Mouse (Mus musculus): ENCODE measurements around the gene E130208F15Rik.
A peak's percentile ranks its signal among the peaks of the same experiment; 100 is the strongest.

E130208F15Rik gene

GRCm38 (mm10) chr7:30308076-30309005, 13.2 kb upstream of the E130208F15Rik start, which contains the start of gene Alkbh6:
Gene Alkbh6 (plus strand): TSS chr7:30308717.
- peak; percentile 93 for DNase-seq

GRCm38 (mm10) chr7:30309395-30310129, 12.0 kb upstream of the E130208F15Rik start:
- no peak for DNase-seq

GRCm38 (mm10) chr7:30310136-30310535, 11.4 kb upstream of the E130208F15Rik start:
- DNase-seq = no peak

- DNase-seq = no peak
Observed at GRCm38 (mm10) chr7:30313666-30314320, 7.7 kb upstream of the E130208F15Rik start.

- no peak for DNase-seq
Observed at GRCm38 (mm10) chr7:30314721-30315155, 6.8 kb upstream of the E130208F15Rik start, which contains the start of gene Syne4. Gene Syne4 (plus strand): TSS chr7:30314807.

GRCm38 (mm10) chr7:30315559-30316529, 5.7 kb upstream of the E130208F15Rik start:
- DNase-seq = no peak

GRCm38 (mm10) chr7:30318142-30318541, 3.4 kb upstream of the E130208F15Rik start:
- no peak for DNase-seq

- no peak for DNase-seq
Observed at GRCm38 (mm10) chr7:30320946-30321345, 594 bp upstream of the E130208F15Rik start.

- DNase-seq = peak; percentile 95
Observed at GRCm38 (mm10) chr7:30322285-30322667, 736 bp downstream of the E130208F15Rik start.

GRCm38 (mm10) chr7:30322865-30323264, 1.3 kb downstream of the E130208F15Rik start:
- no peak for DNase-seq

- DNase-seq = no peak
Observed at GRCm38 (mm10) chr7:30323795-30324194, 2.3 kb downstream of the E130208F15Rik start, which contains the start of gene Sdhaf1. Gene Sdhaf1 (minus strand): TSS chr7:30323895.

- no peak for DNase-seq
Observed at GRCm38 (mm10) chr7:30324300-30324944, 2.9 kb downstream of the E130208F15Rik start.

GRCm38 (mm10) chr7:30325364-30325763, 3.8 kb downstream of the E130208F15Rik start:
- DNase-seq = peak; percentile 54

- no peak for DNase-seq
Observed at GRCm38 (mm10) chr7:30326427-30326826, 4.9 kb downstream of the E130208F15Rik start.

GRCm38 (mm10) chr7:30327140-30327539, 5.6 kb downstream of the E130208F15Rik start:
- DNase-seq = peak; percentile 94

- no peak for DNase-seq
Observed at GRCm38 (mm10) chr7:30328379-30328778, 6.8 kb downstream of the E130208F15Rik start.

GRCm38 (mm10) chr7:30331887-30332286, 10.3 kb downstream of the E130208F15Rik start:
- DNase-seq = peak; percentile 93

- DNase-seq = no peak
Observed at GRCm38 (mm10) chr7:30332622-30333259, 11.2 kb downstream of the E130208F15Rik start.

- peak; percentile 86 for DNase-seq
Observed at GRCm38 (mm10) chr7:30333436-30333835, 11.9 kb downstream of the E130208F15Rik start.

GRCm38 (mm10) chr7:30334563-30334962, 13.0 kb downstream of the E130208F15Rik start:
- DNase-seq = no peak

GRCm38 (mm10) chr7:30335688-30336087, 14.1 kb downstream of the E130208F15Rik start:
- no peak for DNase-seq
